Mouse (Mus musculus): ENCODE measurements around the gene Zscan29. TPM values are rescaled to one million over a fixed set of nuclear protein-coding genes. Genes with fewer than 3 reads are reported as not detected.
A peak's percentile ranks its signal among the peaks of the same experiment; 100 is the strongest.

The Zscan29 gene
- polyA plus RNA-seq, 1 experiment from 2014 or later = 3.9 TPM

DNA sequence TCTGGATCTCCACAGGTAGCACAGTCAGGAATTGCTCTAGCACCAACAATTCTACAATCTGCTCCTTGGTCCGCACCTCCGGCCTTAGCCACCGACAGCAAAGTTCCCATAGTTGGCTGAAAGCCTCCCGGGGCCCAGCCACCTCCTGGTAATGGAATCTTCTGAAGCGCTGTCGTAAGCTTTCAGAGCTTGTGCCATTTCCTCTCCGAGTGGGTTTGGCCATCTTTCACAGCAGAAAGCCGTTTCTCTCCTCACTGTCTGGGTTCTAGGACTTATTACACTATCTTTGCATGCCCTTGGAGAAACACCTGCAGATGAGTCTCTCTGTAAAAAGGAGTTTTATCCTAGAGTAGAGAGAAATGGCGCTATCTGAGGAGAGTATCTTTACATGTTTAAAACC lies 1.0 kb downstream of the Zscan29 start:
- ATAC-seq (no peak), DNase-seq (peak; percentile 46)

DNA sequence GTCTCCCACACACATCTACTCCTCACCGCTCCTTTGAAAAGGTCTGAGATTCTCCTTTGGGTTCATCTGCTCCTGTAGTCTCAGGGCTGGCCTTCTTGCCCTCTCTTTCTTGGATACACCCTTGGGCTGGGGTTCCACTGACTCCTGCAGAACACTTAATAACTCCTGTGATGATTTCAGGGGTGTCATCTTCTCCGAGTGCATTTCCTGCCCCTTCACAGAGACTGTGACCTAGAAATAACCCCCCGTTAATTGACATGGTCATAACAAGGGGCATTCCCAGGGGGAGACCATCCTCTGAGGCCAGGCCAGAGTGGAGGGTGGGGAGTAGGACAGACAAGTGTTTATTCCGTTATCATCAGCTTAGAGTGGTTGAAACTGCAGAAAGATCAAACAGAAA lies 1.8 kb downstream of the Zscan29 start:
- Histone ChIP-seq H3K4me1 (ENCODE audit: insufficient read depth) (peaks cover 15% of the 10 kb centered on the region), H3K9me3 (ENCODE audit: low read length) (no peaks in the 10 kb centered on the region), H3K9ac (replicated peaks) (peak overlapping the region; percentile 92), H3K27me3 (ENCODE audit: insufficient read depth, low read length) (no peaks in the 10 kb centered on the region), H3K27ac (ENCODE audit: low read depth) (peak overlapping the region; percentile 89; the same call in 1 of the 2 replicates), H3K4me3 (ENCODE audit: low read depth, low read length) (peak overlapping the region; percentile 97), H3K4me2 (ENCODE audit: low read depth, low read length) (peak overlapping the region; percentile 88), H3K36me3 (replicated peaks; ENCODE audit: insufficient read depth, low read length) (peaks cover 23% of the 10 kb centered on the region)
- no peak for DNase-seq
- WGBS (ENCODE audit: insufficient replicate concordance) = 49% methylated on average over 4 of the region's 4 CpGs
- no peak for ATAC-seq
- TF ChIP-seq CTCF (IDR thresholded peaks at IDR 0.05; ENCODE audit: low read depth) (no peak), EP300 (IDR thresholded peaks at IDR 0.05; ENCODE audit: low read depth) (no peak)

More for the DNA sequence above, 1.0 kb downstream of the Zscan29 start:
- Histone ChIP-seq H3K36me3 (replicated peaks; ENCODE audit: insufficient read depth, low read length) (peaks cover 25% of the 10 kb centered on the region), H3K27me3 (ENCODE audit: insufficient read depth, low read length) (no peaks in the 10 kb centered on the region), H3K4me3 (ENCODE audit: low read depth, low read length) (peak overlapping the region; percentile 97), H3K4me1 (ENCODE audit: insufficient read depth) (peaks cover 15% of the 10 kb centered on the region), H3K4me2 (ENCODE audit: low read depth, low read length) (peak overlapping the region; percentile 88), H3K9ac (replicated peaks) (peak overlapping the region; percentile 92), H3K27ac (ENCODE audit: low read depth) (peak overlapping the region; percentile 89), H3K9me3 (ENCODE audit: low read length) (no peaks in the 10 kb centered on the region)
- 5% methylated on average over 9 of the region's 9 CpGs for WGBS (ENCODE audit: insufficient replicate concordance)
- TF ChIP-seq CTCF (IDR thresholded peaks at IDR 0.05; ENCODE audit: low read depth) (no peak), EP300 (IDR thresholded peaks at IDR 0.05; ENCODE audit: low read depth) (no peak)

DNA sequence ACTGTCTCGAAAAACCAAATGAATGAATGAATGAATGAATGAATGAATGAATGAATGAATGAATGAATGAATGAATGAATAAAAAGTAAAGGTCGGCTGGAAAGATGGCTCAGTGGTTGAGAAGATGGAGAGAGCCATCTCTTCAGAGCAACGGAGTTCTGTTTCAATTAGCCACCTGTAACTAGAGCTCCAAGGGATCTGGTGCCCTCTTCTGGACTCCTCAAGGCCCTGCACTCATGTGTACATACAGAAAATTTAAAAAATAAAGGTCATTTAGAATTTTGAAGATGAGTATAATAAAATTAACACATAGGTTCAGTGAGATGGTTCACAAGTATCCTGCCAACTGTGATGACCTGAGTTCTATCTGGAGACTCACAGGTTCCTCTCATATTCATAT lies 17.8 kb downstream of the Zscan29 start:
- H3K27me3 ChIP-seq (ENCODE audit: insufficient read depth, low read length) = no peaks in the 10 kb centered on the region
- peak; percentile 54 for TF ChIP-seq CTCF (IDR thresholded peaks at IDR 0.05; ENCODE audit: low read depth)
- no peak for TF ChIP-seq EP300 (IDR thresholded peaks at IDR 0.05; ENCODE audit: low read depth)
- WGBS (ENCODE audit: insufficient replicate concordance) = 84% methylated on average over 3 of the region's 3 CpGs
- no peak for ATAC-seq
- H3K9me3 ChIP-seq (ENCODE audit: low read length) = no peaks in the 10 kb centered on the region
- H3K36me3 ChIP-seq (replicated peaks; ENCODE audit: insufficient read depth, low read length) = peaks cover 33% of the 10 kb centered on the region
- DNase-seq = no peak
- no peak overlapping the region for H3K4me3 ChIP-seq (ENCODE audit: low read depth, low read length)
- H3K4me2 ChIP-seq (ENCODE audit: low read depth, low read length) = no peak overlapping the region
- no peak overlapping the region for H3K9ac ChIP-seq (replicated peaks)
- H3K4me1 ChIP-seq (ENCODE audit: insufficient read depth) = no peaks in the 10 kb centered on the region
- no peak overlapping the region for H3K27ac ChIP-seq (ENCODE audit: low read depth)

DNA sequence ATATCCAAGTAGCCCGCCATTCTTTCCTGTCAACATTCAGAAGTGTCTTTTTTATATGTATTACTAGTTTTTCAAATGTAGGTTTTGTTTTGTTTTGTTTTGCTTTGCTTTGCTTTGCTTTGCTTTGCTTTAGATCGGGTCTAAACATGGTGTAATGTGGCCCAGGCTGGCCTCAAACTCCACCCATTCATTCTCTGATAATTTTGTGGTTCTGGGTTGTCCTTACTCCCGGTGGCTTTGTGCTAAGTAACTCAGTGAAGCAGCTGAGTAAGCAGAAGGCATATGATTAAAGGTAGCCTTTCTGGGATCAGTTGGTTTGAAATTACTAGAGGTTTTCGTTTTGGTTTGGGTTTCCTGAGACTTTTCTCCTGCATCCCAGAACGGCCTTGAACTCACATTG lies 21.2 kb downstream of the Zscan29 start:
- no peak overlapping the region for H3K27ac ChIP-seq (ENCODE audit: low read depth)
- no peak overlapping the region for H3K9ac ChIP-seq (replicated peaks)
- 64% methylated on average over 5 of the region's 5 CpGs for WGBS (ENCODE audit: insufficient replicate concordance)
- H3K4me3 ChIP-seq (ENCODE audit: low read depth, low read length) = no peak overlapping the region
- no peak overlapping the region for H3K4me2 ChIP-seq (ENCODE audit: low read depth, low read length)
- DNase-seq (no peak), ATAC-seq (no peak)
- H3K4me1 ChIP-seq (ENCODE audit: insufficient read depth) = no peaks in the 10 kb centered on the region
- H3K27me3 ChIP-seq (ENCODE audit: insufficient read depth, low read length) = no peaks in the 10 kb centered on the region
- peaks cover 37% of the 10 kb centered on the region for H3K36me3 ChIP-seq (replicated peaks; ENCODE audit: insufficient read depth, low read length)
- no peak for TF ChIP-seq CTCF (IDR thresholded peaks at IDR 0.05; ENCODE audit: low read depth)
- no peak for TF ChIP-seq EP300 (IDR thresholded peaks at IDR 0.05; ENCODE audit: low read depth)
- H3K9me3 ChIP-seq (ENCODE audit: low read length) = no peaks in the 10 kb centered on the region

DNA sequence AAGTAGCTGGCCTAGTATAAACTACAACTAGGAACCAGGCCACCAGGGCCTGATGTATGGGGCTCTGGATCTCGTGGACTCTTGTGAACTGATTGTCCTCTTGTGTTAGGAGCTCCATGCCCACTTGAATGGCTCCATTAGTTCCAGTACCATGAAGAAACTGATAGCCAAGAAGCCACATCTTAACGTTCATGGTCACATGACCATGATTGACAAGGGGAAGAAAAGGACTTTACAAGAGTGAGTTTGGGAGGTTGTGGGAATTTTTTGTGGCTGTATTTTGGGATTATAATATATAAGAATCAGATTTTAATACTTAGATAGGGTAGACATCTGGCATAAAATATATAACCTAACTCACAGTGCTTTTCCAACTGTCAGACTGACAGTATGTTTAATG lies 28.5 kb downstream of the Zscan29 start:
- no peaks in the 10 kb centered on the region for H3K9me3 ChIP-seq (ENCODE audit: low read length)
- DNase-seq (no peak), ATAC-seq (no peak)
- H3K4me1 ChIP-seq (ENCODE audit: insufficient read depth) = peaks cover 23% of the 10 kb centered on the region
- WGBS (ENCODE audit: insufficient replicate concordance) = 65% methylated on average over 2 of the region's 2 CpGs
- no peak overlapping the region for H3K4me3 ChIP-seq (ENCODE audit: low read depth, low read length)
- TF ChIP-seq CTCF (IDR thresholded peaks at IDR 0.05; ENCODE audit: low read depth) (no peak), EP300 (IDR thresholded peaks at IDR 0.05; ENCODE audit: low read depth) (no peak)
- H3K27ac ChIP-seq (ENCODE audit: low read depth) = no peak overlapping the region
- H3K9ac ChIP-seq (replicated peaks) = no peak overlapping the region
- H3K36me3 ChIP-seq (replicated peaks; ENCODE audit: insufficient read depth, low read length) = peaks cover 26% of the 10 kb centered on the region
- no peaks in the 10 kb centered on the region for H3K27me3 ChIP-seq (ENCODE audit: insufficient read depth, low read length)
- no peak overlapping the region for H3K4me2 ChIP-seq (ENCODE audit: low read depth, low read length)

DNA sequence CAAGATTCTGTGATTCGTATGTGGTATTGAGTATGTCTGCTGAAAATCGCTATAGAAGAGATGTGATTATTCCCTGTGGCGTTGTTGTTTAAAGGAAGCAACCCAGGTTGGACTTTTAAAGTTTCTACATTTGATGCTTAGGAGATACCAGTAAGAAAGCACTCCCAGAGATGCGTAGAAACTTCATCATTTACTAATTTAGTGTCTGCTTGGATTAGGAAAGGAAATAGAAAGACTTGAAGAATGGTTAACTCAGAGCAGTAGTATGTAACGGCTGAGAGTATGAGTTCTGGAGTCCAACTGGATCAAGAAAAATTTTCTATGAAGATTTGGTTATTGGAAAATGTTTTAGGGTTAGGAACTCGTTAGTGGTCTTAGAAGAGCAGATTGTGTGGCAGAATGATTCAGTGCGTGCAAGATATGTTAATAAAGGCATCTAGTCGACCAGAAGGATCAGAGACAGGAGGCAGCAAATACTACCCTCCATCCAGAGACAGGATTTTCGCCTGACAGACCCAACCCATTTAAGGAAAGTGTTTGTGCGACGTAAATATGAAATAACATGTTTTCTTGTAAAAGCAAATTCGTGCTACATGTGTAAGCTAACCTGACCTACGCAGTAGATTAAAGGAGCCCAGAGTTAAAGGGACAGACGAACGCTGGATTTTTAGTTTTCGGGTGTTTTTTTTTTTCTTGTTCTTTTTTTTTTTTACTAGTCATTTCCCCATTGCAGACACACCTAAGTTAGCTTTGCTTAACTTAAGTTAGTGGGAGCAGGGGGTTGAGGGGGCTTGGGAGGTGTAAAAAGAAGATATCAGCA lies 29.5 kb downstream of the Zscan29 start:
- peaks cover 16% of the 10 kb centered on the region; the same call in 1 of the 2 replicates for H3K36me3 ChIP-seq (replicated peaks; ENCODE audit: insufficient read depth, low read length)
- DNase-seq (no peak), ATAC-seq (no peak)
- H3K27ac ChIP-seq (ENCODE audit: low read depth) = peak overlapping the region; percentile 97
- 69% methylated on average over 16 of the region's 16 CpGs for WGBS (ENCODE audit: insufficient replicate concordance)
- H3K4me1 ChIP-seq (ENCODE audit: insufficient read depth) = peaks cover 24% of the 10 kb centered on the region
- TF ChIP-seq EP300 (IDR thresholded peaks at IDR 0.05; ENCODE audit: low read depth) = no peak
- TF ChIP-seq CTCF (IDR thresholded peaks at IDR 0.05; ENCODE audit: low read depth) = no peak
- H3K9ac ChIP-seq (replicated peaks) = peak overlapping the region; percentile 77
- H3K27me3 ChIP-seq (ENCODE audit: insufficient read depth, low read length) = no peaks in the 10 kb centered on the region
- H3K9me3 ChIP-seq (ENCODE audit: low read length) = no peaks in the 10 kb centered on the region
- peak overlapping the region; percentile 81 for H3K4me2 ChIP-seq (ENCODE audit: low read depth, low read length)
- H3K4me3 ChIP-seq (ENCODE audit: low read depth, low read length) = peak overlapping the region; percentile 74

Data from liver, postnatal 0 days (tissue).